Mouse (Mus musculus) megakaryocyte, embryonic 14.5 days (primary cell): ENCODE data around the gene Vps29. TPM values are rescaled to one million over a fixed set of nuclear protein-coding genes. Genes with fewer than 3 reads are reported as not detected.

Experiments
- H3K27me3 ChIP-seq: replicated peaks from 2 replicates; pipeline ENCODE3; 2012; ENCODE audit warnings: inconsistent platforms
- H3K36me3 ChIP-seq: replicated peaks from 2 replicates; pipeline ENCODE3; 2012; ENCODE audit warnings: low read length, inconsistent platforms, mixed read lengths
- H3K4me1 ChIP-seq: 2 replicates; pipeline ENCODE4 v1.6.1; 2012; ENCODE audit warnings: inconsistent platforms
- H3K4me3 ChIP-seq: replicated peaks from 2 replicates; pipeline ENCODE3; 2012; ENCODE audit warnings: moderate library complexity, mild to moderate bottlenecking, inconsistent platforms
- H3K9me3 ChIP-seq: 2 replicates; pipeline ENCODE4 v1.6.1; 2012; ENCODE audit warnings: inconsistent platforms
- FLI1 ChIP-seq: IDR thresholded peaks from 2 replicates; pipeline ENCODE4 v1.6.1; 2012; ENCODE audit warnings: low read length, inconsistent platforms, mixed read lengths
- GATA1 ChIP-seq: IDR thresholded peaks from 3 replicates; pipeline ENCODE4 v1.6.1; 2012; ENCODE audit warnings: mixed read lengths, low read length, inconsistent platforms, borderline replicate concordance
- polyA plus RNA-seq: library from polyadenylated mRNA; stranded (reverse); fragments of >175 nt; gene quantifications from 2 replicates; pipeline ENCODE4 v1.2.3, GENCODE M21; 2012; ENCODE audit warnings: low replicate concordance; ENCODE audit not compliant: insufficient read depth

Vps29 gene
- polyA plus RNA-seq, 1 experiment: 20.9 TPM

DNA sequence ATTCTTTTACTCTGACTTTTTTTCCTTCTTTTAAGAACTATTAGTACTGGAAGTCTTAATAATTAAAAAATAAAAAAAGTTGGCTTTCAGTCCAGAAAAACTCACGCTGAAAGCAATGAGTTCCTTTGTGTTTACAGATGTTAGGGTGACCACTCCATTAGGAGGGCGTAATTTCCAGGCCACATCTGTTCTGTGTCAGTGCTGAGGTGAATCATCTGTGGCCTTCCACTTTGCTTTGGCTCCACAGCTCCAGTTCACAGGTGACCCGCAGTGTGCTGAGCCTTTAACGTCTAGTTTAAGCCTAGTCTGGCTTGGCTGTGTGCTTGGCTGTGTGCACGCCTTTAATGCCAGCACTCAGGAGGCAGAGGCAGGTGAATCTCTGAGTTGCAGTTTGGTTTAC is 57.7 kb downstream of the Vps29 start:
- TF ChIP-seq GATA1: no peak
- Histone ChIP-seq H3K4me3 (no peak overlapping the region), H3K9me3 (peaks cover 6% of the 10 kb centered on the region; the same call in 1 of the 2 replicates), H3K27me3 (no peaks in the 10 kb centered on the region), H3K4me1 (peaks cover 2% of the 10 kb centered on the region; the same call in 1 of the 2 replicates), H3K36me3 (peaks cover 36% of the 10 kb centered on the region)

DNA sequence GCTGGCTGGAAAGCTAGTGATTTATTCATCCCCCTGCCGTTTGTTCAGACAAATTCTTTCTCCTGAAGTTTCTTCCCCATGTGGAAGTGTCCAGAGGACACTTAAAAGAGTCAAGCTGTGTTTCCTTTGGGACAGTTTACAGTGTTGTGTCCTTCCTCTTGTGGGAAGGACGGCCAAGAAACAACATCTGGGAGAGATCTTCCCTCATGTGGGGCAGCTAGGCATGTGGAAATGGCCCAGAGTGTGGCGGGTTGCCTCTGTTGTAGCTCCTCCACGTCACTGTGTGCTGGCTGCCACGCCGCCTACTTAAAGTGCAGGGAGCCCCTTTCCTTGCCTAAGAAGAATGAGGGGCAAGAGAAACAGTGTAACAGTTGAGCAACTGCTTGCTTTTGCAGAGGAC is 58.7 kb downstream of the Vps29 start:
- peaks cover 2% of the 10 kb centered on the region; the same call in 1 of the 2 replicates for H3K4me1 ChIP-seq
- TF ChIP-seq GATA1 (no peak), FLI1 (no peak)
- H3K27me3 ChIP-seq: no peaks in the 10 kb centered on the region
- no peak overlapping the region for H3K4me3 ChIP-seq
- H3K9me3 ChIP-seq: peaks cover 6% of the 10 kb centered on the region; the same call in 1 of the 2 replicates
- H3K36me3 ChIP-seq: peaks cover 27% of the 10 kb centered on the region

DNA sequence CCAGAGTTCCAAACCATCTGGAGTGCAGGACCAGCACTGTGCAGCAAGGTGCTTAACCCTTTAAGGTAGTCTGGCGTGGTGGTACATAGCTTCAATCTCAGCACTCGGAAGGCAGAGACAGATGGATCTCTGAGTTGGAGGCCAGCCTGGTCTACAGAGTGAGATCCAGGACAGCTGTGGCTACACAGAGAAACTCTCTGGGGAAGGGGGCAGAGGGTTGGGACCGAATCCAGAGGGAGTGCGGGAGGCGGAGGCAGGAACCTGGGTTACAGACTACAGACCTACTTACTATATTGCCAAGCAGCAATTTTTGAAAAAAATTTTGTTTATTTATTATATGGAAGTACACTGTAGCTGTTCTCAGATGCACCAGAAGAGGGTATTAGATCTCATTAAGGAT is 60.2 kb downstream of the Vps29 start:
- Histone ChIP-seq H3K4me3 (no peak overlapping the region), H3K9me3 (peaks cover 6% of the 10 kb centered on the region; the same call in 1 of the 2 replicates), H3K27me3 (no peaks in the 10 kb centered on the region), H3K4me1 (peaks cover 2% of the 10 kb centered on the region; the same call in 1 of the 2 replicates), H3K36me3 (peaks cover 14% of the 10 kb centered on the region)
- no peak for TF ChIP-seq GATA1
- TF ChIP-seq FLI1: no peak

Other genes with a start within 250 kb of the Vps29 start
- not detected in 2 replicates for gene Ccdc63, start 213.5 kb upstream of the Vps29 start, polyA plus RNA-seq
- 22.9 and 52.2 TPM in 2 replicates for gene Ppp1cc, start 196.1 kb upstream of the Vps29 start, polyA plus RNA-seq
- gene Hvcn1, start 147.6 kb upstream of the Vps29 start, polyA plus RNA-seq: 6.0 TPM in 1 of 2 replicates, not detected in the other
- 3.2 and 11.9 TPM in 2 replicates for gene Tctn1, start 89.9 kb upstream of the Vps29 start, polyA plus RNA-seq
- 4.8 and 5.0 TPM in 2 replicates for gene Pptc7, start 70.0 kb upstream of the Vps29 start, polyA plus RNA-seq
- gene Rad9b, start 136 bp upstream of the Vps29 start, polyA plus RNA-seq: 0.25 TPM in 1 of 2 replicates, not detected in the other
- gene Gpn3, start 17.5 kb downstream of the Vps29 start, polyA plus RNA-seq: 6.5 and 26.4 TPM in 2 replicates
- 13.1 and 33.6 TPM in 2 replicates for gene Fam216a, start 18.0 kb downstream of the Vps29 start, polyA plus RNA-seq
- 10.4 and 49.2 TPM in 2 replicates for gene Arpc3, start 37.5 kb downstream of the Vps29 start, polyA plus RNA-seq
- 2.8 and 10.1 TPM in 2 replicates for gene Anapc7, start 67.3 kb downstream of the Vps29 start, polyA plus RNA-seq
- 17.2 and 27.1 TPM in 2 replicates for gene Atp2a2, start 147.9 kb downstream of the Vps29 start, polyA plus RNA-seq